Mouse (Mus musculus): ENCODE data around the gene Zfp770. TPM values are rescaled to one million over a fixed set of nuclear protein-coding genes. Genes with fewer than 3 reads are reported as not detected.
A peak's percentile ranks its signal among the peaks of the same experiment; 100 is the strongest.
"Not testable (repeated sequence)": the region's sequence is repeated elsewhere in the genome, so short reads cannot be mapped to it uniquely, and the experiment has no call there.

Zfp770 gene
- 3.1 and 3.8 TPM in 2 replicates for polyA plus RNA-seq (2016; fragmentation: Nextera tagmentation; extraction: Ambion mirVana)

DNA sequence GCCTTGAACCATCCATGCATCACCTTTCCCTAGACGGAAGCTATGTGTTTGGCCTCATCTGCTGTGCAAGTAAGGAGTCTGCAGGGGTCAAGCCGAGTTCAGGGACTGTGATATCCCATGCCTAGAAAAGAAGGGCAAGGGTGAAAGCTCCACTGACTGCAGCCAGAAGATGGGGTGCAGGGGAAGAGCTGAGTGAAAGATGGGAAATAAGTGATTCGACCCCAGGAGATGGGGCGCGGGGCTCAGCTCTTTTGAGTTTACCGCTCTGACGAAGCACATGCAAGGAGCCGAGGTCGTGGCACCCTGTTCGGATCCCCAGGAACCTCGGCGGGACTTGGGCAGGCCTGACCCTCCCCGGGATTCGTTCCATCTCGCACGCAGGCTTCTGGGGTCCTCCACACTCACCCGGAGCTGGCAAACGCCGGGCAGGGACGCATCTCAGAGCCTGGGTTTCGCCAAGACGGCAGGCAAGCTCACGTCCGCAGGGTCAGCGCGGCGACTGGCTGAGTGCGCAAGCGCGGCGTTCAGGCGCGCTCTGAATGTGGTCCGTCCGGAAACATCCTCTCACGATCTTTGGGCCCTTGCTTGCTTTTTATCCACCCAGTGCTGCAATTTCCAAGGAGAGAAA, at the start of gene Zfp770:
Gene Zfp770 (minus strand): TSS at position 538 of the 628 bp plus-strand sequence.
- H3K9ac ChIP-seq: peak within 1 kb of the TSS; percentile 92
- no peaks in the 10 kb centered on the region for H3K27me3 ChIP-seq (replicated peaks)
- peak within 1 kb of the TSS; percentile 81 for H3K4me3 ChIP-seq
- no peaks in the 10 kb centered on the region for H3K9me3 ChIP-seq
- under 1% methylated on average over 36 of the region's 36 CpGs for WGBS
- peaks cover 9% of the 10 kb centered on the region; the same call in 1 of the 2 replicates for H3K4me1 ChIP-seq
- peak; percentile 94 for ATAC-seq (ENCODE audit: low FRiP score, low read depth)
- peak within 1 kb of the TSS; percentile 68 for H3K27ac ChIP-seq
- peaks cover 10% of the 10 kb centered on the region; the same call in 1 of the 2 replicates for H3K36me3 ChIP-seq
- peak within 1 kb of the TSS; percentile 70 for H3K4me2 ChIP-seq (replicated peaks)

DNA sequence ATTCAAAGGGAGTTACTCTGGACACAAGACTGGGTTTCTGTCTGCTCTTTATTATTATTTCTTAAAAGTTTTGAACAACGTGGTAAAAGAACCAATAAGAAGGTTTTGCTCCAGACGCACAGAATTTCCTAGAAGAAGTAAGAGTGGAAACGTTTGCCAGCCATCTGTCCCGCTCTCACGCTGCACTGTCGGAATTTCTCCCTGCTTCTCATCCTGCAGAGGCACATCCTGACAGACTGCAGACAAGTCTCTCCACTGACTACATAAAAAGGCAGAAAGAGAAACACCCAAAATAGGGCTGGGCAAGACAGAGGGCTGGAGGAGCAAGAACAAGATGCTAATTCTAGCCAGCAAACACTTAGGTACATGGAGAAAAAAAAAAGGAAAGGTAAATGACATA, 48.2 kb upstream of the Zfp770 start:
- no peaks in the 10 kb centered on the region for H3K4me1 ChIP-seq
- no peak overlapping the region for H3K9ac ChIP-seq
- whole genome bisulfite sequencing: 78% methylated on average over 6 of the region's 6 CpGs
- H3K27me3 ChIP-seq (replicated peaks): no peaks in the 10 kb centered on the region
- no peak overlapping the region for H3K27ac ChIP-seq
- H3K9me3 ChIP-seq: no peaks in the 10 kb centered on the region
- H3K4me2 ChIP-seq (replicated peaks): no peak overlapping the region
- no peak for ATAC-seq (ENCODE audit: low FRiP score, low read depth)
- no peaks in the 10 kb centered on the region for H3K36me3 ChIP-seq
- no peak overlapping the region for H3K4me3 ChIP-seq

DNA sequence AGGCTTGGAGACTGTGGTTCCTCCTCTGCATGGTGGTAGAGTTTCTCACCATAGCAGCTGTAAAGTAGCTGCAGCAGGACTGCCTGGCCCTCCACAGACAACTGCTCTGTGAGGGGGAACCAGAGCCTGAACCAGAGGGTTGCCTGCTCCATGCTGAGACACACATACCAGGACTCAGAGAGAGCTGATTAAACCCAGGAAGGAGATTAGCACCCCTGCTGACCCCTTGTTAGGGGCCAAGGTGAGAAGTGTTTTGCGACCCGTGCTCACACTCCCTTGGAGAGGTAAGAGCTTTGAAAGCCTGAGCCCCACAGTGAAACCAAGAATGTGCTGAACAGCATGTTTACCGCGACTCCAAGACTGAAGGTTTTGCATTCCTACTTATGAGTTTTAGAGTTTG, 36.4 kb upstream of the Zfp770 start:
- H3K27ac ChIP-seq: no peak overlapping the region
- no peaks in the 10 kb centered on the region for H3K4me1 ChIP-seq
- no peak overlapping the region for H3K4me2 ChIP-seq (replicated peaks)
- H3K9ac ChIP-seq: no peak overlapping the region
- H3K27me3 ChIP-seq (replicated peaks): no peaks in the 10 kb centered on the region
- H3K9me3 ChIP-seq: no peaks in the 10 kb centered on the region
- H3K36me3 ChIP-seq: no peaks in the 10 kb centered on the region
- H3K4me3 ChIP-seq: no peak overlapping the region
- ATAC-seq (ENCODE audit: low FRiP score, low read depth): no peak
- WGBS: 15% methylated on average over 4 of the region's 4 CpGs

DNA sequence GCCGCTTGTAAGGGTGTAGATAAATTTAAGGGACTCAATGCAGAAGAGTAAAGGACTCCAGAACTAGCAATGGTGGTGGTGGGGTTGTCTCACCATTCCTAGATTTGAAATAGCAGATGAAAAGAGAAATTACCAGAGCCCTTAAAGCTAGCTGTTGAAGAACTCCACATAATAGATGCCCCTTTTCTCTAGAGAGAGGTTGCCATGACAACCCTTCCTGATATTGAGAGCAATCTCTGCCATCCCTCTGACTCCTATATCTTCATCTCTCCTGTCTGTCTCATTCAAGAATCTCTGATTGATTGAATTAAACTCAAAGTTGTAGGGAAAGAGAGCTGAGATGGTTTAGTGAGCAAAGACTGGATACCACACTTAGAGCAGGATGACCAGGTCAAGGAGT, 35.3 kb upstream of the Zfp770 start:
- H3K27ac ChIP-seq: no peak overlapping the region
- 86% methylated on average over 1 of the region's 1 CpGs for WGBS
- H3K4me3 ChIP-seq: no peak overlapping the region
- no peaks in the 10 kb centered on the region for H3K9me3 ChIP-seq
- no peak for ATAC-seq (ENCODE audit: low FRiP score, low read depth)
- H3K27me3 ChIP-seq (replicated peaks): no peaks in the 10 kb centered on the region
- H3K9ac ChIP-seq: no peak overlapping the region
- H3K4me2 ChIP-seq (replicated peaks): no peak overlapping the region
- no peaks in the 10 kb centered on the region for H3K36me3 ChIP-seq
- no peaks in the 10 kb centered on the region for H3K4me1 ChIP-seq

DNA sequence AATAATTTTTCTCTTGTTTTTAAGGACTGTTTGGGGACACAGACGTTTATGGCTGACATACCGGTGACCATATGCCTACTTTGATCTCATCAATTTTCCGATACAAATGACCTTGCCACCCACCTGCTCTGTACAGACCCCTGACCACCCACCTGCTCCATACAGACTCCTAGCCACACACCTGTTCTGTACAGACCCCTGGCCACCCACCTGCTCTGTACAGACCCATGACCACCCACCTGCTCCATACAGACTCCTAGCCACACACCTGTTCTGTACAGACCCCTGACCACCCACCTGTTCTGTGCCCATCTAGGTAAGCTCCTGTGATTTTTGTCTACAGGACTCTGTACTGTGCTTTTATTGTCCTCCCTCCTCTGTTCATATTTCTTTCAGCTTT, 34.3 kb upstream of the Zfp770 start:
- 88% methylated on average over 3 of the region's 3 CpGs for WGBS
- no peak for ATAC-seq (ENCODE audit: low FRiP score, low read depth)

DNA sequence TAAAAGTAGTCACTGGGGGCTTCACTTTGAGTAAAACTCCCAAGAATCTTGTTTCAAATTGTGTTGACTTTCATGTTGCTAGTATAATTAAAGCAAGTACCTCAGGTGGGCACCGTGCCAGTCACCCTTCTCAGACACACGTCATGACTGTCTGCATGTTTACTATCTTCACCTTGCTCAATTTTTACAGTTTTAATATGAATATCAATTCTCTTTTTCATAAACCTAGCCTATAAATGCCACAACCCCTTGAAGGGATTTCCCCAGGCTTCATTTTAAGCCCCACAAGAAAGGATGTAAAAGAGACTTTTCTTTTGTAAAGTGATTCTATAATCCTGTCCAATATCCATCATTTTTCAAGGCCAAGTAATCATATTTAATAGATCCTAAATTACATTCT, 30.0 kb upstream of the Zfp770 start:
- H3K4me3 ChIP-seq: no peak overlapping the region
- ATAC-seq (ENCODE audit: low FRiP score, low read depth): no peak
- H3K4me1 ChIP-seq: no peaks in the 10 kb centered on the region
- no peaks in the 10 kb centered on the region for H3K27me3 ChIP-seq (replicated peaks)
- no peak overlapping the region for H3K9ac ChIP-seq
- no peak overlapping the region for H3K4me2 ChIP-seq (replicated peaks)
- no peaks in the 10 kb centered on the region for H3K9me3 ChIP-seq
- H3K36me3 ChIP-seq: no peaks in the 10 kb centered on the region
- H3K27ac ChIP-seq: no peak overlapping the region
- WGBS: 77% methylated on average over 2 of the region's 2 CpGs

More for the DNA sequence above, 34.3 kb upstream of the Zfp770 start:
- Histone ChIP-seq H3K4me2 (replicated peaks) (no peak overlapping the region), H3K27ac (no peak overlapping the region), H3K27me3 (replicated peaks) (no peaks in the 10 kb centered on the region), H3K9ac (no peak overlapping the region), H3K4me1 (no peaks in the 10 kb centered on the region), H3K4me3 (no peak overlapping the region), H3K9me3 (no peaks in the 10 kb centered on the region), H3K36me3 (no peaks in the 10 kb centered on the region)

DNA sequence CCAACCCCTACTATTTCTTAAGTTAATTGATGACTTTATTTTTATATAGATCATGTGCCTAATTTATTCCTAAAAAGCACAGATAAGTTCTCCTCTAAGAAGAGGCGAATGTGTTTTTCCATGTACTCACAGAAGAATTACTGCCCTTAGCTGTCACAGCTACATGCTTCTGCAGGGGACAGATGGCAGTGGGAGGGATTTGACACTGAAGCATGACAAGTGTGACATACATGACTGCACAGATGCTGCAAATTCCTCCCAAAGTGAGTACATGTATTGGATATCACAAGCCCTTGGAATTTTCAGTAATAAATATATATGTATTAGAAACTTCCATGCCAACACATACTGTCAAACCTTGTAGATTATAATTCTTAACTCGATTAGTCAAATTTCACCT, 27.4 kb upstream of the Zfp770 start:
- Histone ChIP-seq H3K36me3 (no peaks in the 10 kb centered on the region), H3K4me3 (no peak overlapping the region), H3K9me3 (no peaks in the 10 kb centered on the region), H3K4me2 (replicated peaks) (no peak overlapping the region), H3K9ac (no peak overlapping the region), H3K4me1 (no peaks in the 10 kb centered on the region), H3K27me3 (replicated peaks) (no peaks in the 10 kb centered on the region), H3K27ac (no peak overlapping the region)
- ATAC-seq (ENCODE audit: low FRiP score, low read depth): no peak
- 84% methylated on average over 2 of the region's 2 CpGs for WGBS

DNA sequence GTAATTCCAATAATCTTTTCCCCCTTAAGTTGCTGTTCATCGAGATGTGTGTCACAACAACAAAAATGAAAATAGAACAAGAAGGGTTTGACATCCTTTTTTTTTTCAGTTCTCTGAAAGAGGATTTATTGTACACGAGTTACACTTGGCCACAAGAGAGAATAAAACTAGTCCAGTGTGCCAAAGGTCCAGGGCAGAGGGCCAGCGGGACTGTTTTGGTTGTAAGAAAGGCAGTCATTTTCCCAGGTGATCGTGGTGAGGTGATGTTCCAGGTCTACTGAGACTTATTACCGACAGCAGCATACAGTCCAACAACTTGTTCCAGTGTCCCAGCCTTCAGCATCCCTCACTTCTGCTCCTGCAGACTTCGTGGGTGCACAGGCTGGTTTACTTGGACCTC, 3.8 kb upstream of the Zfp770 start:
- no peak overlapping the region for H3K9ac ChIP-seq
- WGBS: 77% methylated on average over 6 of the region's 6 CpGs

DNA sequence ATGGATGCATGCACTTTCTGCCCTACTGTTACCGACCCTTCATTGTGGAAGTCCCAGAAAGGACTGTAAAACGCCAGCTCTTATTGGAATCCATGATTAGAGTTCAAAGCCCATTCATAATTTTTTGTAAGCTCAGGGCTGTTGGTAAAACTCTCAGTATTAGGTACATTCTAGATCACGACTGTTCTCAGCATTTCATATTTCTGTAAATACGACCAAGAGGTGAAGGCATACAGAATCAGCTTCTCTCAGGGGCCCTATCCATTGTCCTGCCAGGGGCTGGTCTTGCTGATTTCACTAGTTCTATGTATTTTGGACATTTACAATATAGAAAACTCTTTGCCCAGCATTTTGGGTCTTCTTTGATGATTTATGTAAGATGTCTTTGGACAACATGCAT, 305 bp upstream of the Zfp770 start:
- Histone ChIP-seq H3K9ac (peak overlapping the region; percentile 92), H3K36me3 (0 out of 2 replicates have a peak, but pooled peaks cover 5% of the 10 kb centered on the region), H3K9me3 (no peaks in the 10 kb centered on the region), H3K4me2 (replicated peaks) (peak overlapping the region; percentile 70), H3K4me3 (peak overlapping the region; percentile 81), H3K27me3 (replicated peaks) (no peaks in the 10 kb centered on the region), H3K27ac (no peak overlapping the region), H3K4me1 (peaks cover 9% of the 10 kb centered on the region; the same call in 1 of the 2 replicates)
- 39% methylated on average over 4 of the region's 4 CpGs for WGBS
- ATAC-seq (ENCODE audit: low FRiP score, low read depth): peak; percentile 19; the same call in 1 of the 2 replicates

More for the DNA sequence above, 3.8 kb upstream of the Zfp770 start:
- Histone ChIP-seq H3K27me3 (replicated peaks) (no peaks in the 10 kb centered on the region), H3K9me3 (no peaks in the 10 kb centered on the region), H3K4me3 (no peak overlapping the region), H3K27ac (no peak overlapping the region), H3K4me2 (replicated peaks) (no peak overlapping the region), H3K36me3 (no peaks in the 10 kb centered on the region), H3K4me1 (peaks cover 5% of the 10 kb centered on the region; the same call in 1 of the 2 replicates)
- no peak for ATAC-seq (ENCODE audit: low FRiP score, low read depth)

DNA sequence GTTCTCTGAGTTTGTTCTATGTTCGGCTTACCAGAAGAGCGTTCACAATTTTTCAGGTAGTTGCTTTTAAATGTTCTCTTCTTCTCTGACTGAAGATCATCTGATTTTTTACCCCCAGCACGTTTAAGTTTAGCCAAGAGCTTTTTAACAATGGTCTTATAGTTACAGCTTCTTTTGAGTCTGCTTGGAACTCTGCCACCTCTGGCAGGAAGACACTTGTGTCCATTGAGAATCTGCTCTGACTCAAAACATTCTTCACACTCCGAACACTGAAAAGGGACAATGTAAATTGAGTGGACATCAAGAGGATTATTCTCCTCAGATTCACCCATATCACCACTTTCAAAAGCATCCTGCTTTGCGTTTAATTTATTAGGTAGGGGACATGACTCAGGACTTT, 4.8 kb downstream of the Zfp770 start:
- Histone ChIP-seq H3K4me1 (peaks cover 9% of the 10 kb centered on the region; the same call in 1 of the 2 replicates), H3K27me3 (replicated peaks) (no peaks in the 10 kb centered on the region), H3K36me3 (peaks cover 19% of the 10 kb centered on the region), H3K4me2 (replicated peaks) (no peak overlapping the region), H3K4me3 (no peak overlapping the region), H3K27ac (no peak overlapping the region), H3K9ac (no peak overlapping the region), H3K9me3 (no peaks in the 10 kb centered on the region)
- no peak for ATAC-seq (ENCODE audit: low FRiP score, low read depth)
- WGBS: 82% methylated on average over 5 of the region's 5 CpGs

DNA sequence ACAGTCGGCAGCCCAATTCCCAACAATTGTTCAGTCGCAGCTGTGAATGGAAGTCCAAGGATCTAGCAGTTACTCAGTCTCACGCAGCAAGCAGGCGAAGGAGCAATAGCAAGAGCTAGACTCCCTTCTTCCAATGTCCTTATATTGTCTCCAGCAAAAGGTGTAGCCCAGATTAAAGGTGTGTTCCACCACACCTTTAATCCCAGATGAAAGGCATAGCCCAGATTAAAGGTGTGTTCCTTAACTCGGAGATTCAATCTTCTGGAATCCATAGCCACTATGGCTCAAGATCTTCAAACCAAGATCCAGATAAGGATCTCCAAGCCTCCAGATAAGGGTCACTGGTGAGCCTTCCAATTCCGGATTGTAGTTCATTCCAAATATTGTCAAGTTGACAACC, 14.3 kb downstream of the Zfp770 start, which contains the start of gene Aqr:
Gene Aqr (minus strand): TSS at position 101 of the 400 bp plus-strand sequence.
- not testable (repeated sequence) for H3K27ac ChIP-seq; H3K4me2 ChIP-seq (replicated peaks); H3K9me3 ChIP-seq; H3K9ac ChIP-seq; ATAC-seq (ENCODE audit: low FRiP score, low read depth); H3K27me3 ChIP-seq (replicated peaks); H3K4me1 ChIP-seq; H3K36me3 ChIP-seq; H3K4me3 ChIP-seq
- 91% methylated on average over 1 of the region's 6 CpGs for WGBS

DNA sequence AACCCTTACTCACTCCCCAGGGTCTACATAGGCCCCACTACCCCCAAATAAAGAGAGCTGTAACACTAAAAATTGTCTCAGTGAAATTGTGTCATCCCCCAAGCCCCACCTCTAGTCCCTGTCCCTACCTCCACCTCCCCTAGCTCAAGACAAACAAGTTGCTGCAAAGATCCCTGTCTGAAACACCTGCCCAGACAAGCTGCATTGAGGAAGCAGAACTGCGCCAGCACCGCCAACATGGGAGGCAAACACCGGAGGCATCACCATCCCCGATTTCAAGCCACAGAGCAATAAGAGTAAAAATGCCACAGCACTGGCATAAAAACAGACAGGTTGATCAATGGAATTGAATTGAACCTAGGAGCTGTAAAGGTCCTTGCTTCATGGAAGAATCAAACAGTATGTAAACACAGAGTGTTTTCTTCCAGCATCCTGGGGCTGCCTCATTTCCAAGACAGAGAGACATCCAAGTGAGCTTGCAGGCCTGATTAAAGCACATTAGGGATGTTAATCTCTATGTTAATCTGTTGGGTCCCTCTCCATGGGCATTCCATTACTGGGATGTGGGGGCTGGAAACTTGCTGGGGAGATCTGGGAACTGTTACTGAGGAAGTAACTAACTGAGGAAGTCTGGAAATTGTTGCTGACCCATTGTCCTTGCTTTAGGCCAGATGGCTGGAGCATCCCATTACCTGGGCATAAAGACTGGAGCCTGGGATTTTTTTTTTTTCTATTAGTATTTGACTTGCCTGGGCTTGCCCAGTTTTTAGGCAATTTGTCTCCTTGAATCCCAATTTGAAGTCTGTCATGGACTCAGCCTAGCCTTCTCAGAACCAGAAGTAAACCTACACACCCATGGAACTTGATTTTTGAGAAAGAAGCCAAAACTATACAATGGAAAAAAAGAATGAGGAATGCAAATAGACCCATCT, 23.2 kb downstream of the Zfp770 start:
- no peak overlapping the region for H3K4me2 ChIP-seq (replicated peaks)
- no peaks in the 10 kb centered on the region for H3K9me3 ChIP-seq
- ATAC-seq (ENCODE audit: low FRiP score, low read depth): no peak
- no peaks in the 10 kb centered on the region for H3K36me3 ChIP-seq
- no peak overlapping the region for H3K9ac ChIP-seq
- H3K27ac ChIP-seq: no peak overlapping the region
- WGBS: 52% methylated on average over 4 of the region's 4 CpGs
- H3K4me3 ChIP-seq: no peak overlapping the region
- peaks cover 8% of the 10 kb centered on the region for H3K4me1 ChIP-seq
- H3K27me3 ChIP-seq (replicated peaks): no peaks in the 10 kb centered on the region

Measured in neural tube, embryonic 12.5 days (tissue).